Mouse (Mus musculus) cerebellum, postnatal 36 days (tissue): ENCODE results near the gene Acbd3.

Experiments
- DNase-seq, 2 experiments: peaks; one replicate each; pipeline ENCODE4 v3.0.0; 2021 to 2022; ENCODE audit warnings: mixed read lengths in 2 of 2

Acbd3 gene

DNA sequence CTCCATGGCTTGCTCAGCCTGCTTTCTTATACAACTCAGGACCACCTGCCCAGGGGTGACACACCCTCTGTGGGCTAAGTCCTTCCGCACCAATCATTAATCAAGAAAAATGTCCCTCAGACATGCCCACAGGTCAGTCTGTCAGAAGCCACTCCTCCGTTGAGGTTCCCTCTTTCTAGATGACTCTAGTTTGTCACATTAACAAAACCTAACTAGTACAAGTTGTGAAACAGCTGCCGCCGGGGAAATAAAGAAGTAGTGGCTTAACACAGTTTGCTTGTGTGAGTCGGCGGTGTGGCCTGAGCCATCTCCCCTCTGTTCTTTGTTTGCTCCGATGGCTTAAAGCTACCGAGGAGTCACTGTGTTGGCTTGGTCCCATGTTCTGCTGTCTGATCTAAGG lies 36.8 kb downstream of the Acbd3 start:
- no peak for DNase-seq

DNA sequence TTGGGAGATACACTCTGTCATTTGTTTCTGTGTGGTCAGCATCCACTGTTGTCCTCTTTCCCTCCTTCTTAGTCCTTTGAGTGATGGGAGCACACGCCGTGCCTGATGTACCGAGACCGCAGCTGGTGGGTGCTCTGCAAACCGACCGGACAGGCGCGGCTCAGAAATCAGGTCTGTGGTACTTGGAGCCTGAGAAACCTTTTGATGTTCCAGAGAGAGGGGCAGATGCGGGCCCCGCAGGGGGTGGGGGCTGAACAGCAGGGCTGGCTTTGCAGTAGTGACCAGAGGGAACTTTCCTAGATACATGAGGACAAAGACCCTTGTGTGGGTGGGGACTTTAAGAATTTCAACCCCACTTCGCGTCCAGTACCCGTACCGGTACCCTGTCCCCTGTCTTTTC lies 37.5 kb downstream of the Acbd3 start:
- DNase-seq = peak; percentile 25 to 28

DNA sequence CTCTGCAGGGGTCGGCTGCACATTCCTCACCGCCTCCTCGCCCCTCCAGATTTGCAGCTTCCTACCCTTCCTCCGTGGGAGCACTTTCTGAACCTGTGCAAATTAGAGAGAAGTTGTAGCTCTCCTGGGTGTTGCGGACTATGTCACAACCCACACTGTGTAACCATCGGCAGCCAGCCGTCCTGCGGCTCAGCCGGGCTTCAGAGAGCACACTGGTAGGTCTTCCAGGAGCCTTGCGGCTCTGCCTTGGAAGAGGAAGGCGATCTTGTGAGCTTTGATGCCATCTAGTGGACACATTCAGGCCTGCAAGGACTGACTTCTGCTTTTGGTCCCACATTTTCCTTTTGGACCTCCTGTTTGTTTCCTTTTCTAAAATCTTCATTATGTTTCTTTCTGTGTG lies 38.0 kb downstream of the Acbd3 start:
- DNase-seq = peak; percentile 85 to 90

DNA sequence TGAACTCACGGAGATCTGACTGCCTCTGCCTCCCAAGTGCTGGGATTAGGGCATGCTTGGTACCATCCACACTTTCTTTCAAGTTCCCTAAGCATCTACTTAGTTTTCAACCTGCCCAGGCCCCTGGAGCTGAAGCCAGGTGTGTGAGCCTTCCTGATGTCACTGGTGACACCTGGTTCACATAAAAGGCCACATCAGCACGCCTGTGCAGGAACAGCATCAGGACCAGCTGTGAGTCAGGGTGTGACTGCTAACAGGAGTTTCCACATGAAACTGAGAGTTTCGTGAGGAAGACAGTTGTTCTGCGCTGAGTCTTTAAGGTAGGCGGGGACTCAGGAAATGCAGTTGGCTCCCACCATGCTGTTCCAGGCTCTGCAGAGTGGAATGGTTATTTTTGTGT lies 39.5 kb downstream of the Acbd3 start:
- DNase-seq = no peak

DNA sequence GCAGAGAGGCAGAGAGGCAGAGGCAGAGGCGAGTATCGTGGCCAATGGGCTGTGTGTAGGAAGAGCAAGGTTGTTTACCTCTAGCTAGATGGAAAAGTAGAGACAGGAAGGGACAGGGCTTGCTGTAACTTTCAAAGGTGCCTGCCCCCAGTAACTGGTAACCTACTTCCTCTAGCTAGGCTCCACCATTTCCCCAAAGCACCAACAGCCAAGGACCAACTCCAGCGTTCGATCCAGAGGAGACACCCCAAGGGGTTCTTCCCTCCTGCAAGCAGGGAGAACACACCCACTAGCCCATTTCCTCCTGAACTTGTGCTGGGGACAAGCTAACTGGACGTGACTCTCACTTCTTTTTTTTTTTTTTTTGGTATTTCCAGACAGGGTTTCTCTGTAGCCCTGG lies 40.7 kb downstream of the Acbd3 start:
- DNase-seq = no peak

DNA sequence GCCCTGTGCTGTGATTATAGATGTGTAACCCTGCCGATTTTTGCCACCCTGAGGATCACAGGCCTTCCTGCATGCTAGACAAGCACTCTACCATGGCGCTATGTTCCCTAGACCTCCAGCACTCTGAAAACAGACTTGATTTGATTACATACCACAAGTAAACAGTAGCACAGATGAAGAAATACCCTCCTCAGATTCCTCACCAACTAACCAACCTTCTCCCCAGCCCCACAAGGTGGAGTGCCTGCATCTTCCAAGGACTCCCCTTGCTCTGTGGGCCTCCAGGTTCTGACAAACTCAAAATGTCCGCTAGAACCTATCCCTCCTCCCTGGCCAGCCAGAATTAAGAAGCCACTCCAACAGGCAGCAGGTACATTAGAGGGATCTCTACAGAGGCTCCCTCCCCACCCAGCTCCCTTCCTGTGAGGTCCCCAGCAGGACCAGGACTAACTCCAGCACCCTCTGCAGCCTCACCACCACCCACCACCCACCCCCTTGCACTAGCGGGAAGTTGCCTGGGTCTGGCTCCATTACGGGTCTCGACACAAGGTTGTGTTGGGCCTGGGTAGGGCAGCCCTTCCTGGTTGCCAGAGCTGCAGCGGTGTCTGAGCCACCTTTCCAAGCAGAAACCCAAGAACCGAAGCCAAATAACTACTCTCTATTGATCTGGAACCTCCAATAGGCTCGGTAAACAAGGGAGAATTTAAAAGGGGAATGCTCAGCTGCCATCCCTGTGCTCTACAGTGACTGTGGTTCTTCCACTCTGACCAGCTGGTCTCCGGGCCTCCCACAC lies 41.9 kb downstream of the Acbd3 start:
- DNase-seq = peak; percentile 34 to 52

DNA sequence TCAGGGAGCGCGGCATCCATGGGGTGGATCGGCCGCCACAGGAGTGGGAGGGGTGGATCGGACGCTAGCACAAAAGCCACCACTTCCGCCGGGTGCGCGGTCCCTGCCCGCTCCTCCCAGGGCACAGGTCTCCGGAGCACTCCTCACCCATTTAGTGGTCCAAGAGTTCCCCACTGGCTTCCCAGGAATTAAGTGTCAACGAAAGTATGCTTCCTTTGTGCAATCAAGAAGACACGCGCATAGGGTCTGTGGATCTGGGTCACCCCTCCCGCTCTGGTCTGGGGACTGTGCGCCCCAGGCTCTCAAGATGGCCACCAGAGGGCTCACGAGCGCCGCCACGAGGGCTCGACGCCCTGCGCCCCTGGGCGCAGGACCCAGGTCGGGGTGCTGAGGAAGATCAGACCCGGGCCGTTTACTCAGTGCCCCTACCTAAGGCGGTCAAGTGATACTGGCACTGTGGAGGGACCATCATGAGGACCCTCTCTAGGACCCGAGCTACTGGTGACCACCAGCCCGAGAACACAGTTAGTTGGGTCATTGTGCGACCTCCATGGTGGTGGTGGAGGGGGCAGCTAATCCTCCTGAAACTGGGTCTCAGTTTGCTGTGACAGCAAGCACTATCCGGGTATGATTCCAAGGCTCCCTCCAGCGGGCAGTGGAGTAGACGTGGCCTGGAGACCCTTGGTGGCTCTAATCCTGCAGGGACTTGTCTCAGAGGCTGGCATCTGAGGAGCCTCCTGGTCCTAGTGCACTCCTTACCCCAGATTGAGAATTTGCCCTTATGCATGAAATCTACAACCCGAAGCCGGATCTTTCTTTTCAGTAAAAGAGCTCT lies 42.7 kb downstream of the Acbd3 start:
- peak; percentile 85 to 88 for DNase-seq

DNA sequence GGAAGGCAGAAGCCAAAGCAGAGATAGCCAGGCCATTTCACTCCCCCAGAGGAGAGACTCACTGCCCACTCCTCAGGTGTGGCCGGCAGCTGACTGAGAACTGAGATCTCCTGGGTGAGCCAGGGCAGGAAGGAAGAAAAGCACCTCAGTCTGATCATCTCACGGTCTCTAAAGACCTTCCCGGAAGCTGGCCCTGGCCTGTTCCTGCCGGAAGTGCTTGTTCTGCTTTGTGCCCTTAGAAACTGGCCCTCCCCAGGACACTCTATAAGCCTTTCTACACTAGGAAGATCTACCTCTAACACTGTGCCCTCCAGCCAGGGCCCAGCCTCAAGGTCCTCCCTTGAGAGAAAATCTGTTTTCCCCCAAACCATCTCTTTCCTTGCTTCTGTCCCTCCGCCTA lies 45.5 kb downstream of the Acbd3 start:
- DNase-seq = no peak

DNA sequence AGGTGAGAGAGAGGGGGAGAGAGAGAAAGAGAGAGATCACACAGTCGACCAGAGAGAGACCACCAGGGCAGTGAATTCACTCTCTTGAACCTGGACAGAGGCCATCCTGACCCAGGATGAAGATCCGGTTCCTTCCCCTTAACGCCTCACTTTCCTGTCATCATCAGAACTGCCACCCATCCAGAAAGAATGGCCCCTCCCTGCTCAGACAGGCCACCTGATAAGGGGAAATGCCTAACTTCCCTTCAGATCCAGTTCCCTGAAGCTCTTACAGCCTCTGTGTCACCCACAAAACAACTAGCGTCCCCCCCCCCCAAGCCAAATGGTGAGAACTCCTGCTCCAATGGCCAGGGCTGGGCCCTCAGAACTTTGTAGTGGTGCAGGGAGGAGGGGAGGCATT lies 45.9 kb downstream of the Acbd3 start:
- DNase-seq = no peak

DNA sequence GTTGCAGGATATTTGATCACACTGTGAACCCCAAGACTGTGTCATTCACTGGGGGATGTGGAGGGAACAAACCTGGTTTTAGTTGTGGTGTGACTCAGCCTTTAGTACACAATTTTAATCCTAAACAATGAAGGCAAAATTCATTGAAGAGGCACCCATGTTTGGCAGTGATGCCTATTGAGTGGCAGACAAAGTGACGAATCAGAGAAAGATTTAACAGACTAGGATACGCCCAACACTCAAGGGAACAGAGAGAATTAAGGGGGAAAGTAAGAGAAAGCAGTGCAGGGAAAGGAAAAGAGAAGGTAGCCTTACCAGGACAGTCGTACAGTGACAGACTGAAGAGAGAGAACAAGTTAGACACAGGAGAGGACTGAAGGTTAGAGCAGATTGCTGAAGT lies 46.4 kb downstream of the Acbd3 start:
- DNase-seq = no peak

DNA sequence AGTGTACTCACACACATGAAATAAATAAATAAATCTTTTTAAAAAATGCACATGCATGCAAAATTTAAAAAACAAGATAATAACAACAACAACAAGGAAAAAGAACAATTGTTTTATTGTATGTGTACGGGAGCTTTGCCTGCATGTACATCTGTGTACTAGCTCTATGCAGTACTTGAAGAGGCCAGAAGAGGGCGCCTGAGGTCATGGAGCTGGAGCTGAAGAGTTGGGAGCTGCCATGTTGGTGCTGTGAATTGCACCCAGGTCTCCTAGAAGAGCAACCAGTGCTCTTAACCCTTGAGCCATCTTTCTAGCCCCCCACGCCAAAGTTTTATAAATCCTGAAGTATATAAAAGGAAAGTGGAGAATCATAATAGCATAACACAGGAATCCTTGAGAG lies 48.8 kb downstream of the Acbd3 start:
- no peak for DNase-seq

DNA sequence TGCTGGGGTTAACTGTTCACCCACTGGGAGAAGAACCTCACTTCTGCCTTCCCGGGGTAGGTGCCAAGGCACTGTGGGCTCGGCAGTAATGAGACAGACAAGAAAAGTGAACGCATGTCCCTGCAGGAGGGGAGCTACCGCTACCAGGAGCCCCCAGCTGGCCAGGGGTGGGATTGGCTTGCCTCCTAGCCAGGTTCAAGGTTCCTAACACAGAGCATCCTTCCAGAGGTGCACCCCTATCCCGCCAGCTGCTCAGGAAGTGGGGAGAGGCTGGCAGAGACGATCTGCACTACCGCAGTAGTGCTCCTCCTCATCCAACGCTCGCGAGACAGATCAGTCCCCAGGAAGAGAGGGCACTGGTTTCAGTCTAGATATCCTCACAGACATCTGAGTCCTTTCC lies 49.5 kb downstream of the Acbd3 start:
- no peak for DNase-seq

DNA sequence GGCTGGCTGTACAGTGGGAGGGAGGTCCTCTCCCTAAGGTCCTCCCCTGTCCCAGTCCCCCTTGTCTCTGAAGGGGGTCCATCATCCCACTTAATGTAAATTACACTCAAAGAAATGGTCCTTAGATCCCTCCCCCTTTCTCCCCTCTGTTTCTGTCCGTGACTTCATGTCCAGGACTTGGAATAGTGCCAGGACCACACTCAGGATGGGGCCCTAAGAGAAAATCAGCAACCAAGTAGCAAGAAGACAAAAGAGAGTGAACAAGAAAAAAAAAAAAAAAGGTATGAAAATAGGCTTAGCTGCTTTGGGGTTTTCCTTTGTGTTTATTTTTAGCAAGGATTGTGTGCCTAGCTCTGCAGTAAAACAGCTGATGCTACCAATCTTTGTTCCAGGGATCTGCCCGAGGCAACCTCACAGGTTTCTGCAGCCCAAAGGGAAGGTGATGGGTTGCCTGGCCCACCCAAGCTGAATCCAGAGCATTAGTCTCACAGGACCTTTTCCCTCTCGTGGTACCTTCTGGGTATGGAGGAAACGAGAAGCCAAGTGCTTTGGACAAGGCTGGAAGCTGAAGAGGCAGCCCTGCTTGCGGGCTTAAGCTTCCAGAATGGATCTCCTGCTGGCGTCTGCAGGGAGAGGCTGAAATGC lies 50.1 kb downstream of the Acbd3 start:
- no peak for DNase-seq

DNA sequence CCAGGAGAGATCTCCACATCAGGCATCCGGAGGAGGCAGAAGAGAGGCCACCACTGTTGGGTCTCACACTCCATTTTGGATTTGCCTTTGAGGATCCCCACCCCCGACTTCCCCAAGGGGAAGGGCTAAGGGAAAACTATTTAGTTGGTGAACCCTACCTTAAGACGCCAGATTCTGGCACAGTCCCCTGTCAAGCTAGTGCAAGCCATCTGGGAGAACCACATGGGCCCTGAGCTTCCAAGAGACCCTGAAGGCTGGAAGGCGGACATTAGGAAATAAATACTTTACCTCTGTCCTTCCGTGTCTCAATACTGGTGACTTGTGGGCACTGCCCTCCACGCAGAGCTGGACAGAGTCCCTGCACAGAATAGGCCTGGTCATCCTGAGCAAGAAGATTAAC lies 50.7 kb downstream of the Acbd3 start:
- no peak for DNase-seq

DNA sequence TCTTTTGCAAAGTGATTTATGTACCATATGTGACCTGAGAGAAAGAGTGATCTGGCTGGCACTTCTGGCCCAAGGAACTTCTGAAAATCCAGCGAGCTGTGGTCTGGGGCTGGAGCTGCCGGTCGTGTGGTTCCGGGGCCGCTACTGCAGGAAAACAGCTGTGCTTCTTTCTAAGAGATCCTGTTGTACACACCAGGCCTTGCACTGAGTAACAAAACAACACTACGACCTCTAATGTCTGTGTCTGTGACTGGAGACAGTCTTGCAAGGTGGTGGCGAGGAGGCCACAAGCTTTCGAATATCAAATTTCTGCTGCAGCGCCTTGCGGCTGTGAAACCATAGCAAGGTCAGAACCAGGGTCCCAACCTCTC lies 51.4 kb downstream of the Acbd3 start:
- DNase-seq = no peak

DNA sequence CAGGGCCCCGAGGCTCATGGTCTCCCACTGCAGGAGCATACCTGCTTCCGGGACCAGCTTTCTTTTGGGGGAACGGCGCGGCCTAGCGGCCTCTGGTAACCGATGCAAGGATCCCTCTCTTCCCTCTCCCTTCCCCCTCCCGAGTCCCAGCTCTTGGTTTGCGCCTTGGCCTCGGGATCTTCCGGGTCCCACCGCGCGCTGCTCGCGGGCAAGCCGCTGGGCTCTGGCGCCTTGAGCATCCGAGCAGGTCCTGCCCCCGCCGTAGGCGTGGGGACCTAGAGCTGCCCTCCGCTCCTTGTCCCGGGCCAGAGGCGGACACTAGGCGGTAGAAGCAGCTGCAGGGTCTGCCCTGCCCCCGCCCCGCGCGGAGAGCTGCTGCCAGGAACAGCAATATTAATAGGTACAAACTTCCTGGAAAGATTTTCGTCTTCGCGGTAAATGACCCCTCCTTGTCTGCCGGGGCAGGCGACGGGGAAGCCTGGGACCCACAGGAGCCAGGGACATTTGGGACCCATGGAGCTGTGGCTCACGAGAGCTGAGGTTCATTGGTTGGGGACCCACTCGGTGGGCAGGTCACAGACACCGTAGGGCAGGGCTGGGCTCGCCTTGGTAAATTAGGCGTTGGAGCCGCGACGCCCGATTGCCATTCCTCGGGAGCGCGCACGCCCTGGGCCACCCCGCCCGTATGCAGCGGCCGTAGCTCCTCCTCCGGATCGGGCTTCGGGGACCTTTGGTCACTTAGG lies 52.0 kb downstream of the Acbd3 start:
- peak; percentile 88 to 89 for DNase-seq

DNA sequence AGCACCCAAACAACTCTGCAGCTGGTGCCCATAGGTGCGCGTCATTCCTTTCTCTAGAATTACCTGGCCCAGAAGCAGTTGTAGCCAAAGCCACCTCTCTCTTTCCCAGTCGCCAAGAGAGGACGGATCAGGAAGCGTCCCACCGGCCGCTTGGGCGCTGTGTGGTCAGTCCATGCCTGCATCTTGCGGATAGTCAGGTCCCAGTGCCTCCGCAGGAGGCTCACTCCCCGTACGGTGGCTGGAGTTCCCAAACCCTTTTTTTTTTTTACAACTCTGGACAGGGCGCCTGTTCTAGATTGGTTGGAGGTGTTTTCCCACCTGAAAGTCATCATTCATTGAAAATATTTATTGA lies 52.5 kb downstream of the Acbd3 start:
- DNase-seq = no peak

DNA sequence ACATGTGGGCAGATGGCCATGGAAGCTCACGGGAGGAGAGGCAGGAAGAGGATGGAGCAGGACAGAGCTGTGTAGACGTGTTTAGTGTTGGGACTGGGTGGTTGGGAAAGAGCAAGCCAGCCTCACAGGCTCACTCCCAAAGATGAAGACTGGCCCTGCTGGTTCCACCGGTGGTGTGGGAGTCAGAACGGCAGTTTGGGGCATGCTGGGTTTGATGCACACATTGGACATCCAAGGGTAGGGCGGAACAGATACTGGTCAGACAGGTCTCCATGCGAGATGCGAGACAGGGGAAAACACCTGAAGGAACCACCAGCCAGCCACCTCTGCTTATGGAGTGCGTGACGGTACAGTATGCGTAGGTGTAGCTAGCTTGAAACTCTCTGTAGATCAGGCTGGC lies 53.1 kb downstream of the Acbd3 start:
- no peak for DNase-seq

DNA sequence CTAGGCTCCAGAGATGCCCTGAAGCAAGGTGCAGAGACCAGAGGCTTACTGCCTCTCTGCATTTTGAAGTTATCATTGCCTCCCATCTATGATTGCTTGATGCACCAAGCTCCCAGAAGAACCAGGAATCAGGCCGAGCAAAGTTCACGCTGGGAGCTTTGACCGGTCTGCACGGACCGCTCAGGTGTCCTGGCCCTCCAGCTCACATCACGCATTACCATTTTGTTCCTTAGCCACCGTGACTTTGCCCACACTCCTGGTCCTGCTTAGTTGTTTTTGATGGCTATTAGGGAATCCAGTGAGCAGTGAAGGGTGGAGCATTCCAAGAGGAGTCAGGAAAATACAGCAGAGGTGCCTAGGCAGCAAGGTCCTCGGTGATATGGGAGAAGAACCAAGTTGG lies 54.4 kb downstream of the Acbd3 start:
- no peak for DNase-seq

DNA sequence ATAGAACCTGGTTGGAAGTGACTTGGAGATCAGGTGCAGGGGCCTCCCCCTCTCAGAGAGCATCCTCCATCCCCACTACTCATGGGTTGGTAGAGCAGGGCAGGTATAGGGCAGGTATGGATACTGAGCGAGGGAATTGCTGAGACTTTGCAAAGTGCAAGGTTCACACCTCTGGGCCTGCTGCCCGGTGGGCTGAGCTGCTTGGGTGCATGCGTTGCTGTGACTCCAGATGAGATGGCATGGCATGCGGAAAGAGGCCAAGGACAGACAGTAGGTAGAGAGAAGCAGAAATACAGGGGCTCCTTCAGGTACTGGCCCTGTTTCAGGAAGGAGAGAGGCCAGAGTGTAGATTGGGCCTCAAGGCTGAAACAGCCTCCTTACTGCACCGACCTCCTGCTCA lies 55.4 kb downstream of the Acbd3 start:
- DNase-seq = no peak

DNA sequence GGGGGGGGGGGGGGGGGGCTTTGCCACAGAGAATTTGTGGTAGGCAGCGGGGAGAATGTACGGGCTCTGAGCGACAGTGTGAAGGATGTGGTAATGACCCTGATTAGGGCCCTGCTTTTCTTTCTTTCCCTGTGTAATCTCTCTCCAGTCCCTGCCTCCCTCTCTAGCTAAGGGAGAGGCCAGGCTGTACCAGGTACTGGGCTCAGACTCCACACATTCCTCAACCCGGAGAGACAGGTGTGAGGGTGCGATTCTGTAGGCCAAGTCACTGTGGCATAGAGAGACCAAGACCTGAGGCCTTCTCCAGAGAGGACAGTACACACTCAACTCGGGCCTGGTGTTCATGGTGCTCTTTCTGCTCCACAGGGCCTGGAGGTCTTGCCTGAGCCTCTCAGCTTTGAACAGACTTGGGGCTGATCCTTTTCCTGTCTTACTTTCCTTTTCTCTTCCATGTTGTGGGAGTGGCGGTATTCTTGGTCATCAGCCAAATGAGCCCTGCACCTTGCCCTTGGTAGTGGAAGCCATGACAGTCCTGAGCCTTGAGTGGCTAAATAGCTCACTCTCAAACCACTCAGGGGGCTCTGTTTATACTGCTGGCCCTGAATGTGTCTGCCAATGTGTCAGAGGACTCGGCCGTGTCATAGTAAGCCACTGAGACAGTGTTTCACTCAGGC lies 57.2 kb downstream of the Acbd3 start:
- DNase-seq = no peak

DNA sequence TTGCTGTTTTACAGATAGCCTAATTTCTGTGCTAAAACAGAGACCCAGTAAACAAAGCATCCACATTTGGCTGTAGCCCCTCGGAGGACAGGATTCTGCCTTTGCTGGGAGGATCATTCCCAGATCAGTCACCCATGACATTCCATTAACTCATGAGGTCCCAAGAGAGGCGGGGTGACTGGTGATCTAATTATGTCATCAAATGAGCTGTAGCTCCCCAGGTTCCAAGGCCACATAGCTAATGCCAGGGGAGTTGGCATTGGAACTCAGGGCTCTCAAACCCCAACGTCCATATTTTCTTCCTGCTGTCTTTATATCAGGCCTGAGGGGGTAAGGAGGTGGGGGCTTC lies 57.7 kb downstream of the Acbd3 start:
- no peak for DNase-seq
